Mouse (Mus musculus) neural tube, embryonic 14.5 days (tissue): ENCODE measurements around the gene Zfy1. TPM values are rescaled to one million over a fixed set of nuclear protein-coding genes. Genes with fewer than 3 reads are reported as not detected.
"Not testable (repeated sequence)": the region's sequence is repeated elsewhere in the genome, so short reads cannot be mapped to it uniquely, and the experiment has no call there.

Source experiments
- ATAC-seq: fragments of 200-750 bp; cut with Nextera tagmentation; 2 replicates; pipeline ENCODE4 v1.8.0; 2017; ENCODE audit warnings: low read depth, mild to moderate bottlenecking, moderate TSS enrichment, moderate library complexity
- H3K27ac ChIP-seq: fragments of 300-500 bp; sonication (generic); 2 replicates; pipeline ENCODE4 v1.5.1; 2014; ENCODE audit warnings: low read depth, mild to moderate bottlenecking, control low read depth, low read length, moderate library complexity, mixed read lengths
- H3K27me3 ChIP-seq: fragments of 300-500 bp; sonication (generic); 2 replicates; pipeline ENCODE4 v1.6.1; 2014; ENCODE audit warnings: low read length; ENCODE audit not compliant: control insufficient read depth, insufficient read depth
- H3K36me3 ChIP-seq: fragments of 300-500 bp; sonication (generic); 2 replicates; pipeline ENCODE4 v1.6.1; 2014; ENCODE audit warnings: low read length, mixed read lengths; ENCODE audit not compliant: control insufficient read depth, insufficient read depth
- H3K4me1 ChIP-seq: fragments of 300-500 bp; sonication (generic); 2 replicates; pipeline ENCODE4 v1.6.1; 2014; ENCODE audit warnings: low read length; ENCODE audit not compliant: control insufficient read depth, insufficient read depth
- H3K4me2 ChIP-seq: fragments of 300-500 bp; sonication (generic); 2 replicates; pipeline ENCODE4 v1.6.1; 2014; ENCODE audit warnings: mild to moderate bottlenecking, low read depth, low read length, control low read depth
- H3K4me3 ChIP-seq: fragments of 300-500 bp; sonication (generic); 2 replicates; pipeline ENCODE4 v1.5.1; 2014; ENCODE audit warnings: low read depth, low read length, control low read depth, mixed read lengths
- H3K9ac ChIP-seq: fragments of 300-500 bp; sonication (generic); replicated peaks from 2 replicates; pipeline ENCODE4 v1.6.1; 2014; ENCODE audit warnings: low read depth, mild to moderate bottlenecking, control low read depth, low read length, mixed read lengths
- H3K9me3 ChIP-seq: fragments of 300-500 bp; sonication (generic); 2 replicates; pipeline ENCODE4 v1.6.1; 2016; ENCODE audit warnings: low read length; ENCODE audit not compliant: control insufficient read depth
- WGBS: fragments of 180-500 bp; shearing (Covaris S2); extraction: QIAGEN DNeasy Blood & Tissue Kit; methylation state at CpG from one replicate; pipeline ENCODE4 v1.1.7; 2014; 5-methylcytosine and 5-hydroxymethylcytosine counted together
- polyA plus RNA-seq: library from polyadenylated mRNA; unstranded; fragments of >200 nt; fragmentation: Nextera tagmentation; extraction: Ambion mirVana; gene quantifications from 2 replicates; pipeline ENCODE4 v1.2.1, GENCODE M21; 2014

Zfy1 gene
- polyA plus RNA-seq = not detected in 2 replicates

GRCm38 (mm10) chrY:797309-797708, at the start of gene Zfy1:
Gene Zfy1, minus strand, starts transcription at chrY:797409.
- H3K4me1 ChIP-seq, H3K9ac ChIP-seq, H3K4me2 ChIP-seq, H3K27me3 ChIP-seq, H3K9me3 ChIP-seq, H3K4me3 ChIP-seq, H3K27ac ChIP-seq, ATAC-seq, H3K36me3 ChIP-seq: not testable (repeated sequence)
- WGBS = 82% methylated on average over 5 of the region's 11 CpGs

GRCm38 (mm10) chrY:818396-818795, 21.2 kb upstream of the Zfy1 start, which contains the start of gene Uba1y:
Gene Uba1y, plus strand, starts transcription at chrY:818649.
- WGBS = 93% methylated on average over 10 of the region's 15 CpGs
- Histone ChIP-seq H3K27me3 (no peaks in the 10 kb centered on the region), H3K4me2 (no peak within 1 kb of the TSS), H3K9me3 (no peaks in the 10 kb centered on the region), H3K27ac (no peak within 1 kb of the TSS), H3K9ac (no peak within 1 kb of the TSS), H3K36me3 (no peaks in the 10 kb centered on the region), H3K4me3 (no peak within 1 kb of the TSS), H3K4me1 (no peaks in the 10 kb centered on the region)
- ATAC-seq = no peak

- H3K9ac ChIP-seq = no peak overlapping the region
- 0 out of 2 replicates have a peak overlapping the region, but pooled peaks have one; percentile 16 for H3K4me2 ChIP-seq
- 0% methylated on average over 15 of the region's 15 CpGs for WGBS
- no peak overlapping the region for H3K4me3 ChIP-seq
- H3K27ac ChIP-seq = no peak overlapping the region
- no peaks in the 10 kb centered on the region for H3K36me3 ChIP-seq
- no peaks in the 10 kb centered on the region for H3K9me3 ChIP-seq
- no peaks in the 10 kb centered on the region for H3K4me1 ChIP-seq
- ATAC-seq = peak; percentile 46; the same call in 1 of the 2 replicates
- no peaks in the 10 kb centered on the region for H3K27me3 ChIP-seq
These were observed 11.9 kb upstream of the Zfy1 start for GRCm38 (mm10) chrY:808991-809661.

Other genes starting within 250 kb of the Zfy1 start
- 0.12 TPM in 1 of 2 replicates, not detected in the other for gene Uba1y, start 21.2 kb upstream of the Zfy1 start, polyA plus RNA-seq
- 27.7 TPM in 1 of 2 replicates, not detected in the other for gene Kdm5d, start 100.4 kb upstream of the Zfy1 start, polyA plus RNA-seq
- 56.5 TPM in 1 of 2 replicates, not detected in the other for gene Eif2s3y, start 213.1 kb upstream of the Zfy1 start, polyA plus RNA-seq